Mouse (Mus musculus) brown adipose tissue, adult 24 weeks (tissue): Measurements from ENCODE around the gene Dusp3. TPM values are rescaled to one million over a fixed set of nuclear protein-coding genes. Genes with fewer than 3 reads are reported as not detected.
A peak's percentile ranks its signal among the peaks of the same experiment; 100 is the strongest.

Source experiments
- H3K27ac ChIP-seq: fragments of 200-500 bp; replicated peaks from 2 replicates; pipeline ENCODE4 v1.5.1; 2012; ENCODE audit warnings: low read depth, mild to moderate bottlenecking, low read length
- H3K4me1 ChIP-seq: fragments of 200-500 bp; 2 replicates; pipeline ENCODE4 v1.6.1; 2012; ENCODE audit warnings: low read length, mixed read lengths; ENCODE audit not compliant: control insufficient read depth, insufficient read depth, insufficient read length
- H3K4me3 ChIP-seq: fragments of 200-500 bp; 2 replicates; pipeline ENCODE4 v1.5.1; 2012; ENCODE audit warnings: low read depth, mild to moderate bottlenecking, low read length, moderate library complexity; ENCODE audit not compliant: insufficient read depth
- polyA plus RNA-seq: library from polyadenylated mRNA; stranded (reverse); fragments of >200 nt; gene quantifications from 2 replicates; pipeline ENCODE4 v1.2.4, GENCODE M21; 2012; ENCODE audit not compliant: missing spikeins, insufficient read depth, insufficient read length

The Dusp3 gene
- 66.5 and 75.1 TPM in 2 replicates for polyA plus RNA-seq

DNA sequence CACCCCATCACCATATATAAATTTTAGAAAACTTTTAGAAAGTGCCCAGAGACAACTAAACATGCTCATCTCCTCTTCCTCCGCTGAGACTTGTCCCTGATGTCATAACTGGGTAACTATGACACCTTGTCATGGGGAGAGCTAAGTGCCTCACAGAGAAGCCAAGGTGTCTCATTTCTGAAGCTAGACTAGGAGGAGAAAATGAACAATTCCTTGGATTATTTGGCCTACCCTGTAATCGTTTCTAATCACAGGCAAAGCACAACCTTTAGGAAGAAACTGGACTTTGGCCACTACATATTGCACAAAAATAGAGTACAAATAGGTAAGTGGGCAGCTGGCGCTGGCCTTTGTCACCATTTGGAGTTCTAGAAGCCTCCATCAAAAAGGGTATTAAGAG, at the start of gene Dusp3:
TSS of gene Dusp3 (minus strand) at position 101 of the 400 bp plus-strand sequence.
- H3K27ac ChIP-seq = no peak within 1 kb of the TSS

DNA sequence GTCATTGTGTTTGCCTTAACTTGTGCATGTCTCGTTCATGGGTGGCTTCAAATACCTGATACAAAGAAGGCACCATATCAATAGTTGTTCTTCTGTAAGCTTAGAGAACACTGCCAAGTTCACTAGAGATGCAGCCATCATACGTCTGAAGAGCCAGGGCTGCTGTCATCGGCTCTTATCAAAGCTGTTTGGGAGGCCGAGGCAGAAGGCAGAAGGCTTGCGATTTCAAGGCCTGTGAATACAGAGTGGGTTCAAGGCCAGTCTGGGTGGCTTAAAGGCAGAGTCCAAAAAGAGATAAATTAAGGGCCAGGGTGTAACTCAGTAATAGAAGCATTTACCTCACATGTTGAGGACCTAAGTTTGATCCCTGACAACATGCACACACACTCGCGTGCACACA, 49.5 kb upstream of the Dusp3 start:
- H3K4me3 ChIP-seq = no peak overlapping the region
- no peaks in the 10 kb centered on the region for H3K4me1 ChIP-seq
- H3K27ac ChIP-seq = no peak overlapping the region

More for the DNA sequence above, at the start of gene Dusp3:
- Histone ChIP-seq H3K4me3 (no peak within 1 kb of the TSS), H3K4me1 (no peaks in the 10 kb centered on the region; the same call in 1 of the 2 replicates)

DNA sequence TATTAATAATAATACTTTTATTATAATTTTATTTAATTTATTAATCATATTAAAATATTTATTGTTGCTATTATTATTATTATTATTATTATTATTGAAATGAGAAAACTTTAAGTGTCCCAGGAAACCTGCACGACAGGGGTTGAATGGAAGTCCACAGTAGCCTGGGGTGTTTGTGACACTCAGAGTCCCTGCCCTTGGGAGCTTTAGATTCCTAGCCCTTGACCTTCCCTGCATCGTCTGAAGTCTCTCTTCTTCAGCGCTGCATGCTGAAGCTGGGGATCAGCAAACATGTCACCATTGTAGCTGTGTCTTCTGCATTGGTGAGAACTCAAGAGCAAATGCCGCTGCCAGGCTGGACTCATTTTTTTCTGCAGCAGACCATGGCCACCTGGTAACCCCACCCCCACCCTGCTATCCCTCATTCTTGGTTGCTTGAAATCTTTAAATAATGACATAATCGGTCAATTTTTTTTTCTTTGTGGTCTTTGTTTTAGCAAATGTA, 48.7 kb upstream of the Dusp3 start:
- H3K27ac ChIP-seq = no peak overlapping the region

GRCm38 (mm10) chr11:102034887-102035286, 48.1 kb upstream of the Dusp3 start:
- Histone ChIP-seq H3K4me3 (no peak overlapping the region), H3K4me1 (no peaks in the 10 kb centered on the region), H3K27ac (no peak overlapping the region)

More for the DNA sequence above, 48.7 kb upstream of the Dusp3 start:
- Histone ChIP-seq H3K4me3 (no peak overlapping the region), H3K4me1 (no peaks in the 10 kb centered on the region)

DNA sequence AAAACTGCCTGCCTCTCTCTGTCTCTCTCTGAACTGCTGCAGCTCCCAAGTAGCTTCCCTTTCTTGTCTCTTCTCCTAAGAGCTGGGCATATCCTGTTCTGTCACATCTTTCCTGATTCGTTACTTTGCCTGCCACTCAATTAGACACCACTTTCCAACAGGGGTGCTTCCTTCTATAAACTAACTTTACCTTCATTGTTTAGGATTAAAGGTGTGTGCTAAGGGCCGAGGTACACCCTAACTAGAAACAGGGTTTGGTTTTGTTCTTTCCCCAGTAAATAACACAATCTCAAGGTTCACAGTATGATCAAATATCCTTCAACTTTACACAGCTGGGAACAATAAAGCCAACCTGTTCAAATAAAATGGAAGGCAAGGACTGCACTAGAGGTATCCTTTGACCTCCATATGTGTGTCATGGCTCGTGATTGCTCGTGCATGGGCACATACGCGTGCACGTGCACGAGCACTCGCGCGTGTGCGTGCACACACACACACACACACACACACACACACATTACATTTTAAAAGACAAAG, 46.3 kb upstream of the Dusp3 start:
- no peak overlapping the region for H3K27ac ChIP-seq
- H3K4me1 ChIP-seq = no peaks in the 10 kb centered on the region
- H3K4me3 ChIP-seq = no peak overlapping the region

GRCm38 (mm10) chr11:102031149-102031548, 44.3 kb upstream of the Dusp3 start:
- H3K4me3 ChIP-seq = no peak overlapping the region
- H3K27ac ChIP-seq = no peak overlapping the region
- no peaks in the 10 kb centered on the region; the same call in 1 of the 2 replicates for H3K4me1 ChIP-seq

- Histone ChIP-seq H3K4me3 (no peak overlapping the region), H3K4me1 (no peaks in the 10 kb centered on the region; the same call in 1 of the 2 replicates), H3K27ac (no peak overlapping the region)
Measured at GRCm38 (mm10) chr11:102029966-102030365, 43.2 kb upstream of the Dusp3 start.

DNA sequence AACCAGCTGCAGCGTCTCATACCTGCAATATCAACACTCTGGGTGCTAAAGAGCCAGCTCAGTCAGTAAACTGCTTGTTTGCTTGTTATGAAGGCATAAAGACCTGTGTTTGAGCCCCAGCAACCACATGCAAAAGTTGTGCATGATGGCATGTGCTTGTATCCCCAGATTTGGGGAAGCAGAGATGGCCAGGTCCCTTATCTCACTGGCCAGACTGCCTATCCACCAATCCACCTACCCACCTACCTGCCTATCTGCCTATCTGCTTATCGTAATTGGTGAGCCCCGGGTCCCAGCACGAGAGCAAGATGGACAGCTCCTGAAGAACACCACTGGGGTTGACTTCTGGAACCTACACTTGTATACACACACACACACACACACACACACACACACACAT, 42.5 kb upstream of the Dusp3 start:
- H3K4me1 ChIP-seq = no peaks in the 10 kb centered on the region; the same call in 1 of the 2 replicates
- no peak overlapping the region for H3K27ac ChIP-seq
- no peak overlapping the region for H3K4me3 ChIP-seq

DNA sequence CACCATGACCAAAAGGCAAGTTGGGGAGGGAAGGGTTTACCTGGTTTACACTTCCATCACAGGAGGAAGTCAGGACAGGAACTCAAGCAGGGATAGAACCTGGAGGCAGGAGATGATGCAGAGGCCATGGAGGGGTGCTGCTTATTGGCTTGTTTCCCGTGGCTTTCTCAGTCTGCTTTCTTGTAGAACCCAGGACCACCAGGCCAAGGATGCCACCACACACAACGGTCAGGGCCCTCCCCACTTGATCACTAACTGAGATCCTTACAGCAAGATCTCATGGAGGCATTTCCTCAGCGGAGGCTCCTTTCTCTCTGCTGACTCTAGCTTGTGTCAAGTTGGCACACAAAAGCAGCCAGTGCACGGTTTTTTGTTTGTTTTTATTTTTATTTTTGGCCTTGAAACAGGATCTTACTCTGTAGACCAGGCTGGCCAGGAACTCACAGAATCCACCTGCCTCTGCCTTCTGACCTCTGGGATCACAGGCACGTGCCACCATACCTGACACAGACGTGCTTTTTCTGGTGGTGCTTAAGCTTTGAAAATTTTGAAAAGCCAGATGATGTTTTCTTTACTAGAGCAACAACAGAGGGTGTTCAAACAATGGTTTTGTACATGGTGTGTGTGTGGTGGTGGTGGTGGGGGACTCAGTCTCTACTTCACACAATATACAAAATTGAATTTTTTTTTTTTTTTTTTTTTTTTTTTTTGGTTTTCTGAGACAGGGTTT, 41.4 kb upstream of the Dusp3 start, which contains the start of gene Mpp3:
TSS of gene Mpp3 (minus strand) at position 375 of the 730 bp plus-strand sequence.
- Histone ChIP-seq H3K4me1 (no peaks in the 10 kb centered on the region; the same call in 1 of the 2 replicates), H3K4me3 (peak within 1 kb of the TSS; percentile 68), H3K27ac (no peak within 1 kb of the TSS)

GRCm38 (mm10) chr11:102027361-102028017, 40.7 kb upstream of the Dusp3 start:
- H3K4me1 ChIP-seq = no peaks in the 10 kb centered on the region; the same call in 1 of the 2 replicates
- H3K4me3 ChIP-seq = peak overlapping the region; percentile 68
- no peak overlapping the region for H3K27ac ChIP-seq

DNA sequence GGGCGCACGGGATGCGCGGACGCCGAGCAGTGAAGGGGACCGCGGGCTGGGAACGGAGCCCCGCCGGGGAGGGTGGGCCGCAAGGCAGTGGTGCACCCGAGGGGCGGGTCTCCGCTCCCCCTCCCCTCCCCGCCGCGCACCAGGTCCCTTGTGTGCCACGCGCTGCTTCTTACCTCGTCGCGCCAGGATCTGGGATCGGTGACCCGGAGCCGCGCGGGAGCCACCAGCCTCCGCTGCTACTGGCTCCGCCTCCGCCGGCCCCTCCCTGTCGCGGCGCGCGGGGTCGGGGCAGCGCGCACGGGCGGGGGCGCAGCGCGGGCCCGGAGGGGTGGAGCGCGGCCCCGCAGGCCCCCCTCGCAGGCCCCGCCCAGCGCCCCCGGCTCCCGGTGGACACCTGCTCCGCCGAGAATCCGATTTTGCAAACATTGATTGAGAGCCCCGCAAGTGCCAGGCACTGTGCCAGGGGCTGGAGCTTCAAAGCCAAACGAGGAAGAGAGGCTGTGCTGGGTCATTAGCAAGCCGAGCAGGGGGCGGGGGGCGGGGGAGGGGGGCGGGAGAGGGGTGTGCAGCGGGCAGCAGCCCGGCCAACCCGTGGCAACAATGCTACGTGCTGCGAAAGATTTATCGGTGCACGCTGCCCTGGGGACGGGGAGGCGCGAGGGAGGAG, 40.0 kb upstream of the Dusp3 start:
- Histone ChIP-seq H3K27ac (no peak overlapping the region), H3K4me1 (no peaks in the 10 kb centered on the region; the same call in 1 of the 2 replicates), H3K4me3 (peak overlapping the region; percentile 68)

GRCm38 (mm10) chr11:102025991-102026660, 39.3 kb upstream of the Dusp3 start:
- Histone ChIP-seq H3K27ac (no peak overlapping the region), H3K4me1 (no peaks in the 10 kb centered on the region; the same call in 1 of the 2 replicates), H3K4me3 (peak overlapping the region; percentile 68)

DNA sequence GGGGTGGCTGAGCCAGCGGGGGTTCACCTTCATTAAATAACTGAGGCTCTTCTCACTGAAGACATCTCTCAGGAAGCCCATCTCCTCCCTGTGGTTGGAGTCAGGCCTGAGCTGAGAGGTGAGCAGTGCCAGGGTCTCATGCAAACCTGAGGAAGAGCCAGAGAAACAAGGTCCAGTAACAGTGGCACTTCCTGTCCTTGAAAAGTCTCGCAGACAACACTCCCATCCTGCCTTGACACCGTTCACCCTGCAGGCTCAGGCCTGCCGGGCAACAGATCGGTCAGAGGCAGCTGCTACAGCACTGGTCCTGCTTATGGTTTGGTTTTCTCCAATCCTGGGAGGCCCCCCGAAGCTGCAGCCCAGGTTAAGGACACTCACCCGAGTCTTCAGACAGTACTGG, 38.5 kb upstream of the Dusp3 start:
- Histone ChIP-seq H3K4me3 (no peak overlapping the region), H3K4me1 (no peaks in the 10 kb centered on the region; the same call in 1 of the 2 replicates), H3K27ac (no peak overlapping the region)

DNA sequence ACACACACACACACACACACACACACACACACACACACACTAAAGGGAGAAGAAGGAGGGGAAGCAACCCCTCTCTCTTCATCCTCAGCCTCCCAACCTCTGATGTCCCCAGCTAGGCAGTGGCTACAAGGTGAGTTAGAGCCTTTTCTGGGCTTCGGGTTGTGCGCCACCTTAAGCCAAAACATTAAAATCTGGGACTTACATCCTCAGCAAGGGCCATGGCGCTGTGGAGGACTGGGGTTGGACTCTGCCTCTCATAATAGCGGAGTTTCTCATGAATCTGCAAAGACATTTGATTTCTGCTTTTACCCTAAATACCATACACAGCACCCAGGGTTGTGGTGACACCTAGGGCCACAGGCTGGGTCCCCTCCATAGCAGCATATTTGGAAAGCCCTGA, 38.1 kb upstream of the Dusp3 start:
- H3K27ac ChIP-seq = no peak overlapping the region
- no peak overlapping the region for H3K4me3 ChIP-seq
- no peaks in the 10 kb centered on the region; the same call in 1 of the 2 replicates for H3K4me1 ChIP-seq
